Mouse (Mus musculus) hindbrain, postnatal 0 days (tissue): ENCODE results near the gene Micu1. TPM values are rescaled to one million over a fixed set of nuclear protein-coding genes. Genes with fewer than 3 reads are reported as not detected.

Experiments
- ATAC-seq: fragments of 200-750 bp; cut with Nextera tagmentation; 2 replicates; pipeline ENCODE4 v1.8.0; 2017; ENCODE audit warnings: mild to moderate bottlenecking, moderate TSS enrichment, moderate library complexity
- DNase-seq: peaks from one replicate; pipeline ENCODE4 v3.0.0-alpha.2; 2015; ENCODE audit warnings: low spot score
- H3K27ac ChIP-seq: fragments of 300-500 bp; sonication (generic); 2 replicates; pipeline ENCODE4 v1.5.1; 2014; ENCODE audit warnings: mild to moderate bottlenecking
- H3K27me3 ChIP-seq: fragments of 300-500 bp; sonication (generic); 2 replicates; pipeline ENCODE4 v1.6.1; 2014; ENCODE audit warnings: low read length, mixed read lengths; ENCODE audit not compliant: insufficient read depth
- H3K36me3 ChIP-seq: fragments of 300-500 bp; sonication (generic); 2 replicates; pipeline ENCODE4 v1.6.1; 2014; ENCODE audit warnings: low read length, mixed read lengths; ENCODE audit not compliant: insufficient read depth
- H3K4me1 ChIP-seq: fragments of 300-500 bp; sonication (generic); 2 replicates; pipeline ENCODE4 v1.6.1; 2014; ENCODE audit warnings: antibody characterized with exemption, low read length, mixed read lengths; ENCODE audit not compliant: insufficient read depth
- H3K4me2 ChIP-seq: fragments of 300-500 bp; sonication (generic); 2 replicates; pipeline ENCODE4 v1.6.1; 2014; ENCODE audit warnings: low read depth, mild to moderate bottlenecking, low read length, moderate library complexity, mixed read lengths
- H3K4me3 ChIP-seq: fragments of 300-500 bp; sonication (generic); 2 replicates; pipeline ENCODE4 v1.5.1; 2014; ENCODE audit warnings: low read length
- H3K9ac ChIP-seq: fragments of 300-500 bp; sonication (generic); replicated peaks from 2 replicates; pipeline ENCODE4 v1.6.1; 2014; ENCODE audit warnings: mild to moderate bottlenecking, low read length, moderate library complexity, mixed read lengths
- H3K9me3 ChIP-seq: fragments of 300-500 bp; sonication (generic); 2 replicates; pipeline ENCODE4 v1.6.1; 2016; ENCODE audit warnings: low read length, mixed read lengths
- CTCF ChIP-seq: IDR thresholded peaks from 2 replicates; pipeline ENCODE4 v1.5.1; 2016; ENCODE audit warnings: antibody characterized with exemption, control low read depth, low read depth
- WGBS: fragments of 180-500 bp; shearing (Covaris S2); extraction: QIAGEN DNeasy Blood & Tissue Kit; methylation state at CpG from one replicate; pipeline ENCODE4 v1.1.7; 2014; 5-methylcytosine and 5-hydroxymethylcytosine counted together
- polyA plus RNA-seq: library from polyadenylated mRNA; unstranded; fragments of >200 nt; fragmentation: Nextera tagmentation; extraction: Ambion mirVana; gene quantifications from 2 replicates; pipeline ENCODE4 v1.2.1, GENCODE M21; 2015
- total RNA-seq: library from RNA; depleted of rRNA; stranded (reverse); fragments of >200 nt; gene quantifications from 2 replicates; pipeline ENCODE4 v1.2.3, GENCODE M21; 2014

Micu1 gene
- total and polyA plus RNA-seq, 2 experiments from 2014 or later, result 73.4 to 74.9 TPM

DNA sequence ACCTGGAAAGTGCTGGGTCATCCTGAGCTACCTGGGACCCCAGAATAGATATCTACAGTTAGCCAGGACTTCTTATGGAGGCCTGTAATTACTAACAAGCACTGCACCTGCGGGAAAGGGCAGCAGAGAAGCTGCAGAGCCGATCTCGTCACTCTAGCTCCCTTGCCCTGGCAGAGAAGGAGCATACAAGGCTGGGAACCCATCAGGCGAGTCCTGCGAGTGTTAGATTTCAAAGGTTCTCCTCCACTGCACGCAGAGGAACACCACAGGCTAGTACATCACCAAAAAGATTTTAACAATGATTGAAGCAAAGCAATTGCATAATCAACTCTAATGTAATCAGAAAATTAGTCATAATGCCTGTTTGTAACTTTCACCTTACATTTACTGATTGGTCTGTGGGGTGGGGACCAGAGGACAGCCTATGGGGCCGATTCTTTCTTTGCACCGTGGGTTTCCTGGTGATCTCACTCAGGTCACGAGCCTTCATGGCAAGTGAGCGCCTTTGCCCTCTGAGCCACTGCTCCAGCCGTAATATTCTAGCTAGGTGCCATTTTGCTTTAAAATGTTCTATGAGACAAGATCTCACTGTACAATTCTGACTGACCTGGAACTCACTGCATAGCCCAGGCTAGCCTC is 88.1 kb downstream of the Micu1 start:
- Histone ChIP-seq H3K9me3 (no peaks in the 10 kb centered on the region), H3K27me3 (no peaks in the 10 kb centered on the region), H3K9ac (no peak overlapping the region), H3K4me3 (no peak overlapping the region), H3K4me2 (no peak overlapping the region), H3K36me3 (peaks cover 16% of the 10 kb centered on the region), H3K27ac (no peak overlapping the region), H3K4me1 (peaks cover 5% of the 10 kb centered on the region; the same call in 1 of the 2 replicates)
- no peak for ATAC-seq
- DNase-seq, result no peak
- 88% methylated on average over 11 of the region's 11 CpGs for WGBS
- TF ChIP-seq CTCF, result no peak

DNA sequence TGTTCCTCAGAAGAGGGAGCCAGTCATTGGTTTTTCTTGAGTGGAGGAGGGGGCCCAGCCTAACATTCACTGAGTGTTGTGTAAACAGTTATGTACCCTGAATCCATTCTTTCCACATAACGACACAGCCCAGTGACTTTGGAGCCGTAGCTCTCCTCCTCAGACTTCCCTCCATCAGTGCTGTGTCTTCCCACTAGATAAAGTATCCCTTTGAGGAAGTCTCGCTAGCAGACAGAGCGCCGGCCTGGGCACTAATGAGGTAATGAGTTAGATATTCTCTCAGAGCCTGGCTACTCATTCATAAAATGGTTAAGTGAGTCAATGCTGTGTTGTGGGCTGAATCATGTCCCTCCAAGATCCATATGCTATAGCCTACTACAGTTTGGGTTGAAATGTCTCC is 89.6 kb downstream of the Micu1 start:
- H3K27me3 ChIP-seq, result no peaks in the 10 kb centered on the region
- DNase-seq (no peak), ATAC-seq (no peak)
- H3K36me3 ChIP-seq, result peaks cover 16% of the 10 kb centered on the region
- no peak overlapping the region for H3K9ac ChIP-seq
- H3K4me3 ChIP-seq, result no peak overlapping the region
- no peaks in the 10 kb centered on the region for H3K9me3 ChIP-seq
- H3K27ac ChIP-seq, result no peak overlapping the region
- 73% methylated on average over 5 of the region's 5 CpGs for WGBS
- no peaks in the 10 kb centered on the region for H3K4me1 ChIP-seq
- no peak for TF ChIP-seq CTCF
- H3K4me2 ChIP-seq, result no peak overlapping the region

DNA sequence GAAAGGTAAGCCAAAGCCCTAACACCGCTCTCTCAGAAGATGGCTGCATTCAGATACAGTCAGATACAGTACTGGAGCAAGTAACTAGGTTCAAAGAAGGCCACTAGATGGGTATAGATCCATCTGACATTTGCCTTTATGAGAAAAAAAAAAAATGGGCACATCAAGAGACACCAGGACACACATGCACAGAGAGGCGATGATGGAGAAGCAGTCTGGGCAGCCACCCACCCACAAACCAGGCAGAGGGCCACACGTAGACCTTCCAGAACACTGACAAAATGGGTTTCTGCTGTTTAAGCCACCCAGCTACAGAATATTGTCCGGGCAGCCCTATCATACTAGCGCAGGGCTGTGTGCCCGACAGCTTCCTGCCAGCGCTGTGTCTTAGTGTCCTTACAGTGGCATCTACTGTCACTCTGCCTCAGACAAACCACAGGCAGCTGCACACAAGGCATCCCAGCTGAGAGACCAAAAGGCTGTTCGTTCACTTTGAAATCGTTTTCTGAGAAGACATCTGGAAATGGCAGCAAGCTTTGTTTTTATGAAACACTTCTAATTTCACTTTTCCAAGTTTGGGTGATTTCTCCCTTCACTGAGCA is 90.4 kb downstream of the Micu1 start:
- Histone ChIP-seq H3K9me3 (no peaks in the 10 kb centered on the region), H3K4me2 (no peak overlapping the region), H3K4me1 (no peaks in the 10 kb centered on the region), H3K27me3 (no peaks in the 10 kb centered on the region), H3K27ac (no peak overlapping the region), H3K9ac (no peak overlapping the region), H3K36me3 (peaks cover 16% of the 10 kb centered on the region), H3K4me3 (no peak overlapping the region)
- ATAC-seq (no peak), DNase-seq (no peak)
- no peak for TF ChIP-seq CTCF
- WGBS, result 76% methylated on average over 9 of the region's 9 CpGs

DNA sequence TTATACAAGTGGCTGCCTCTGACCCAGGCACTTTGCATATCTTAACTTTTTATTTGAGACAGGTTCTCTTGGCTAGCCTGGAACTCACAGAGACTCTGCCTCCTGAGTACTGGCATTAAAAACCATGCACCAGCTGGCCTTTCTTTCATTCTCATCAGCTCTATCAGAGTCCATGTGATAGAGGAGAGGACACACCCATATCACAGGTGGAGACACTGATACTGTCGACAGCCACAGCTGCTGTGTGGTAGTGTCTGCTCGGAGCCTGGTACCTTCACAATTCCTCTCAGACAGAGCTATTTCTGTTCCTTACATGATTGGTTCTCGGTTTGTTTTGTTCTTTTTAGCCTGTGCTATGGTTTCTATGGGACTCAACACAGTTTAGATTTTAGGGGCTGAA is 91.2 kb downstream of the Micu1 start:
- Histone ChIP-seq H3K4me2 (no peak overlapping the region), H3K27me3 (no peaks in the 10 kb centered on the region), H3K4me1 (no peaks in the 10 kb centered on the region), H3K27ac (no peak overlapping the region), H3K36me3 (peaks cover 16% of the 10 kb centered on the region), H3K9ac (no peak overlapping the region), H3K4me3 (no peak overlapping the region), H3K9me3 (no peaks in the 10 kb centered on the region)
- WGBS, result 63% methylated on average over 3 of the region's 3 CpGs
- DNase-seq (no peak), ATAC-seq (no peak)
- TF ChIP-seq CTCF, result no peak

DNA sequence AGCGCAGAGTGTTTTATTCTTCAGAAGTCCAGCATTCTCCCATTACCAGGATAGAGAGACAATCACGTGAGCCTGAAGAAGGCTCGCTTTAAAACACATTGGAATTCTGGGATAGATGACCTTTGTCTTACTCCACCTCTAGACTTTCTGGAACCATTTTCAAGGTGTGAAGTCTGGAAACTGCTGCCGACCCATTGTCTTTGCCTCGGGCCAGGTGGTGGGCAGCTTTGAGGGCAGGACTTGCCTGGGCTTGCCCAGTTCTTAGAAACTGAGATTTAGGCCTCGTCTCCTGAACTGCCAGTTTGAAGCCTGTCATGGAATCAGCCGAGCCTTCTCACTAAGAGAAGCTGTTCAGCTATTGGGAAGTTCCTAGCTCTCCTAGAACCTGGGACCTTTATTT is 92.8 kb downstream of the Micu1 start:
- 88% methylated on average over 7 of the region's 7 CpGs for WGBS
- Histone ChIP-seq H3K4me3 (no peak overlapping the region), H3K27ac (no peak overlapping the region), H3K27me3 (no peaks in the 10 kb centered on the region), H3K9me3 (no peaks in the 10 kb centered on the region), H3K9ac (no peak overlapping the region), H3K36me3 (peaks cover 7% of the 10 kb centered on the region; the same call in 1 of the 2 replicates), H3K4me2 (no peak overlapping the region), H3K4me1 (0 out of 2 replicates have a peak, but pooled peaks cover 9% of the 10 kb centered on the region)
- no peak for DNase-seq
- TF ChIP-seq CTCF, result no peak
- no peak for ATAC-seq

DNA sequence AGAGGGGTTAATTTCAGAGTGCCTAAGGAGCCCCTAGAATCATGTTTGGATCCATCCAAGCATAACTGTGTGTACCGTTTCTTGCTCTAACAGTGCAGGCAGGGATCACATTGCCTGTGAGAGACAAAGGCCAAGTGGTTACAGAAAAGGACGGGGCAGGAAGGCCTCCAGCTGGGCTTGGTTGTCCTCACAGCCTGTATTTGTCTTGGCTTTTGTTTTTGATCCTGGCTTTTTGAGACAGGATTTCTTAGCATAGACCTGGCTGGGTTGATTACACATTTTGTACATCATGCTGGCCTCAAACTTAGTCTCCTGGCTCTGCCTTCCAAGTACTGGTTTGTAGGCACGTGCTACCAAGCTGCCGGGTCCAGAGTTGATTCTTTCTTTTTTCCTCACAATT is 93.6 kb downstream of the Micu1 start:
- WGBS, result 44% methylated on average over 4 of the region's 4 CpGs
- TF ChIP-seq CTCF, result no peak
- Histone ChIP-seq H3K4me1 (0 out of 2 replicates have a peak, but pooled peaks cover 9% of the 10 kb centered on the region), H3K9ac (no peak overlapping the region), H3K4me3 (no peak overlapping the region), H3K4me2 (no peak overlapping the region), H3K27me3 (no peaks in the 10 kb centered on the region), H3K36me3 (no peaks in the 10 kb centered on the region), H3K9me3 (no peaks in the 10 kb centered on the region), H3K27ac (no peak overlapping the region)
- ATAC-seq (no peak), DNase-seq (no peak)

DNA sequence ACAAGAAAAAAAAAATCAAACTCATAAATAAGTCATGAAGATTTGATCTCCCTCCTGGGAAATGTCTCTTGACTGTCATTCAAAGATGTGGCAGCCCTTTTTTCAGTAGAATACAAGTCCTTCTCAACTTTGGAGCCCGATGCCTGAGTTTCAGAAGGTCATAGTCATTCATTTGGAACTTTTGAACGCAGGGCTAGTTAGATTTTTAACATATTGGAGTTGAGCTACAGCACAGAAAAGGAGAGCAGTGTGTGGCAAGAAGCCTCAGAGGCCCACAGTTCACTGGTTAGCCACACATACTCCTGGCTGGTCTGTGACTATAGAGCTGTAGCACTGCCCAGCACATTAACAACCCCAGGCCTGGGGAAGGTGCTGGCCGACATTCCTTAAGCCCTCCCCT is 96.1 kb downstream of the Micu1 start:
- 63% methylated on average over 3 of the region's 3 CpGs for WGBS
- TF ChIP-seq CTCF, result no peak
- no peak overlapping the region for H3K4me3 ChIP-seq
- H3K27me3 ChIP-seq, result no peaks in the 10 kb centered on the region
- no peaks in the 10 kb centered on the region for H3K9me3 ChIP-seq
- no peaks in the 10 kb centered on the region for H3K36me3 ChIP-seq
- H3K4me1 ChIP-seq, result 0 out of 2 replicates have a peak, but pooled peaks cover 9% of the 10 kb centered on the region
- ATAC-seq (no peak), DNase-seq (no peak)
- no peak overlapping the region for H3K9ac ChIP-seq
- no peak overlapping the region for H3K4me2 ChIP-seq
- H3K27ac ChIP-seq, result no peak overlapping the region
